Mouse (Mus musculus): ENCODE measurements around the gene Adssl1. TPM values are rescaled to one million over a fixed set of nuclear protein-coding genes. Genes with fewer than 3 reads are reported as not detected.

Adssl1 gene
- total and polyA plus RNA-seq, 2 experiments from 2014 or later: 2.6 to 8.4 TPM

DNA sequence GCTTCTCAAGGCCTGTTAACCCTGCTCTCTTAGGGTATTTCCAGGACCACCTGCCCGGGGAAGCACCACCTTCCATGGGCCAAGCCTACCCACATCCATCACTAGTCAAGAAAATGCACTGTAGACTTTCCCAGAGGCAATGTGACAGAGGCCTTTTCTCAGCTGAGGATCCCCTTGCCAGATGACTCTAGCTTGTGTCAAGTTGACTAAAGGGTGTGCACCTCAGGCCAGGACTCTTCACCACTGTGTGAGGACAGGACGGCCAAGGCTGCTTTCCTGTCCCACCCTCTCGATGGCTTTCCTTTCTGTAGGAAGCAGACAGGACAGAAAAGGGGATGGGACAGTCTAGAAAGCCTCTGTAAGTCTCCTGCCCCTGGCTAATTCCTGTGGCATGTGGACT, 28.1 kb upstream of the Adssl1 start:
- 87% methylated on average over 3 of the region's 3 CpGs for WGBS

DNA sequence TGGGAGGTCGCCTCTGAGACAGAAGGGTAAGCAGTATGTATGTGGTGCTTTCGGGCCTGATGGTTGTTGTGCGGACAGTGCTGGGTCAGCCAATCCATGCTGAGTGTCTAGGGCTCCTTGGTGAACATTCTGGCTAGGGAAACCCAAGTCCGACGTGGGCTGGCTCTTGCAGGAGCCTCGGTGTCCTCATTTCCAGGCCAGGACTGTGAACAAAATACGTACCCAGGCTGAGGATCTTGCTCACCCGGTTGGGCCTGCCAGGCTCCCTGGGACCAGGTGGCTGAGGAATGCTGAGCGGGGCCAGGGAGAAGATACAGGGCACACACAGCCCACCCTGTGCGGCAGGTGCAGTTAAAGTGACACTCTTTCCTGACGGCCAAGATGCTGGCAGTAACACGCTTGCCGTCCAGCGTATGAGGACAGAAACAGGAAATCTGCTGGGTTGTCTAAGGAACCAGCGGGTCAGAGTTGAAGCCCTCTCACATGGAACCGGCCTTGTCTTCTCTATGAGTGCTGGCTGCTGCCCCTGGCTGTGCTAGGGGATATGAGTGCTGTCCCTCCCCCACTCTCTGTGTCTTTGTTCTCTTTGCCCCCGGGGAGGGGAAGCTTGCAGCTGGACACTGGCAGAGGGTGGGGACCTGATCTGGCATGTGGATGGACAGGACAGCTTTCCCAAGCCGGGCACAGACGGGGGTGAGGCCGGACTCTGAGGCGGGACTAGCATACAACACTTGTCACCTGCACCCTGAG, 26.7 kb upstream of the Adssl1 start:
- no peaks in the 10 kb centered on the region for H3K36me3 ChIP-seq (ENCODE audit: insufficient read depth, low read length)
- no peak overlapping the region for H3K27ac ChIP-seq
- H3K9me3 ChIP-seq (ENCODE audit: low read length): no peaks in the 10 kb centered on the region
- H3K4me2 ChIP-seq (ENCODE audit: low read depth, low read length): no peak overlapping the region
- H3K4me3 ChIP-seq (ENCODE audit: low read length): no peak overlapping the region
- no peak for DNase-seq (ENCODE audit: low spot score)
- 67% methylated on average over 21 of the region's 21 CpGs for WGBS
- H3K27me3 ChIP-seq (ENCODE audit: insufficient read depth, low read length): 0 out of 2 replicates have a peak, but pooled peaks cover 5% of the 10 kb centered on the region
- peaks cover 9% of the 10 kb centered on the region; the same call in 1 of the 2 replicates for H3K4me1 ChIP-seq (ENCODE audit: insufficient read depth, low read length)
- TF ChIP-seq CTCF (IDR thresholded peaks at IDR 0.05; ENCODE audit: low read depth): no peak
- no peak for ATAC-seq
- no peak overlapping the region for H3K9ac ChIP-seq (replicated peaks; ENCODE audit: low read length)

More for the DNA sequence above, 28.1 kb upstream of the Adssl1 start:
- H3K9me3 ChIP-seq (ENCODE audit: low read length): no peaks in the 10 kb centered on the region
- H3K27ac ChIP-seq: no peak overlapping the region
- no peak overlapping the region for H3K9ac ChIP-seq (replicated peaks; ENCODE audit: low read length)
- peaks cover 12% of the 10 kb centered on the region; the same call in 1 of the 2 replicates for H3K4me1 ChIP-seq (ENCODE audit: insufficient read depth, low read length)
- TF ChIP-seq CTCF (IDR thresholded peaks at IDR 0.05; ENCODE audit: low read depth): no peak
- no peak overlapping the region for H3K4me3 ChIP-seq (ENCODE audit: low read length)
- H3K27me3 ChIP-seq (ENCODE audit: insufficient read depth, low read length): peaks cover 9% of the 10 kb centered on the region; the same call in 1 of the 2 replicates
- DNase-seq (ENCODE audit: low spot score) (no peak), ATAC-seq (no peak)
- no peak overlapping the region for H3K4me2 ChIP-seq (ENCODE audit: low read depth, low read length)
- no peaks in the 10 kb centered on the region for H3K36me3 ChIP-seq (ENCODE audit: insufficient read depth, low read length)

DNA sequence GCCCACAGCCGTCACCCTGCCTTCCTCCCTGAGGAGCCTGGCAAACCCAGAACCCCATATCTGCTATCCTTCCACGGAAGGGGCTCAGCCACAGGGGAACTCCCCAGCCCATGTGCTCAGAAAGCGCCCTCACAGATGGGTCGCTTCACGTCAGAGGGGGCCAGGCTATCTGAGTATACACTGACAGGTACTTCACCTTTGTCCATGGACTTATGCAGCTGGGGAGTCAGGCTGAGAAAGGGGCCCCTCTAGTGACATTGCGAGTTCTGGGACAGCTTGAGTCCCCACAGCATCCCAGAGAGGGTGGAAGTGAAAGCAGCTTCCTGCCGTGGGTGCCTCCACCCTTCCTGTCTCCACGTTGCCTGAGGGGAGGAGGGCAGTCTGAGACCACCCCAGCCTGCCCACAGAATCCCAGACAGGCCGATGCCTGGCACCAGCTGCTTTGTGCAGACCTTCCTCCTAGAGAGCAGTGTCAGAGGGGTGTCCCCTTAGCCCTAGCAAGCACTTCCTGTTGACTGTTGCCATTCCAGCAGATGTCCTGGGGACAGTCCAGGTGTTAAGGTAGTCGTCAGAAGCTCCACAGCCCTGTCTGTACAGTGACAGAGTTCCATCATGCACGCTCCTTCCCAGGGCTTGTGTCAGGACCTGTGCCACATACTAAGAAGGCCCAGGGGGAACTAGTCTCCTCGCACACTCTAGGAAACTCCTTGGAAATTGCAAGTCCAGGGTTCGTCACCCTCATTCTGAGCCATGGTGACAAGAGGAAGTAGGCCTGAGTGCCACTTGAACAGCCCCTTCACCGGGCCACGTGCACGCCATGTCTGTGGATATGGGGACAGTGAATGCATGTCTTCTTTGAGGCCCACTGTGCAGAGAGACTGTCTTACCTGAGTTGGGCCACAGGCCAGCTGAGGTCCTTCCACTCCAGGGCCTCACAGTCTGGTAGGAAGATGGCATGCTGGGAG, 25.6 kb upstream of the Adssl1 start:
- peak overlapping the region; percentile 20; the same call in 1 of the 2 replicates for H3K27ac ChIP-seq
- WGBS: 69% methylated on average over 16 of the region's 16 CpGs
- no peak for TF ChIP-seq CTCF (IDR thresholded peaks at IDR 0.05; ENCODE audit: low read depth)
- H3K9ac ChIP-seq (replicated peaks; ENCODE audit: low read length): no peak overlapping the region; the same call in 1 of the 2 replicates
- no peak overlapping the region for H3K4me3 ChIP-seq (ENCODE audit: low read length)
- no peak overlapping the region for H3K4me2 ChIP-seq (ENCODE audit: low read depth, low read length)
- H3K4me1 ChIP-seq (ENCODE audit: insufficient read depth, low read length): peaks cover 9% of the 10 kb centered on the region; the same call in 1 of the 2 replicates
- H3K36me3 ChIP-seq (ENCODE audit: insufficient read depth, low read length): no peaks in the 10 kb centered on the region
- no peaks in the 10 kb centered on the region for H3K9me3 ChIP-seq (ENCODE audit: low read length)
- ATAC-seq: no peak
- H3K27me3 ChIP-seq (ENCODE audit: insufficient read depth, low read length): 0 out of 2 replicates have a peak, but pooled peaks cover 1% of the 10 kb centered on the region
- DNase-seq (ENCODE audit: low spot score): no peak

DNA sequence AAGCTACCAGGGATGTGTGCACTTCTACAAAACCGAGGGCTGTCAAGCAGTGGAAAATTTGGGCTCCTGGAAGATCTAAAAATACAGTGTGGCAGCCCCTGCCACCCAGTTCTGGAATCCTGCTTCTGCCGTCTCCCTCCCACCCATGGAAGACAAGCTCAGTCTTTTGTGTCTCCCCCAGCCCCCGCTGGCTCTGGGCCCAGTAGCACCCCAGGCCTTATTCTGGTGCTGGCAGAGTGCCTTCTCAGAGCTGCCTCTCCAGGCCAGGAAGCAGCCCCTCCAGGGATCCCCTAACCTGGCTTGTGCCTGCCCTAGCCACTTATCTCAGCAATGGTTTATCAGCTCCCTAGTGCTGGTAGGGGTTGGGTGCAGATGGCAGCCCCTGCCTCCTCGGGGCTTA, 24.9 kb upstream of the Adssl1 start:
- H3K4me2 ChIP-seq (ENCODE audit: low read depth, low read length): no peak overlapping the region
- H3K4me3 ChIP-seq (ENCODE audit: low read length): no peak overlapping the region
- no peaks in the 10 kb centered on the region for H3K9me3 ChIP-seq (ENCODE audit: low read length)
- peak overlapping the region; percentile 20; the same call in 1 of the 2 replicates for H3K27ac ChIP-seq
- no peak for DNase-seq (ENCODE audit: low spot score)
- TF ChIP-seq CTCF (IDR thresholded peaks at IDR 0.05; ENCODE audit: low read depth): no peak
- no peak overlapping the region; the same call in 1 of the 2 replicates for H3K9ac ChIP-seq (replicated peaks; ENCODE audit: low read length)
- no peak for ATAC-seq
- H3K27me3 ChIP-seq (ENCODE audit: insufficient read depth, low read length): no peaks in the 10 kb centered on the region
- peaks cover 9% of the 10 kb centered on the region; the same call in 1 of the 2 replicates for H3K4me1 ChIP-seq (ENCODE audit: insufficient read depth, low read length)
- 34% methylated on average over 4 of the region's 4 CpGs for WGBS
- no peaks in the 10 kb centered on the region for H3K36me3 ChIP-seq (ENCODE audit: insufficient read depth, low read length)

DNA sequence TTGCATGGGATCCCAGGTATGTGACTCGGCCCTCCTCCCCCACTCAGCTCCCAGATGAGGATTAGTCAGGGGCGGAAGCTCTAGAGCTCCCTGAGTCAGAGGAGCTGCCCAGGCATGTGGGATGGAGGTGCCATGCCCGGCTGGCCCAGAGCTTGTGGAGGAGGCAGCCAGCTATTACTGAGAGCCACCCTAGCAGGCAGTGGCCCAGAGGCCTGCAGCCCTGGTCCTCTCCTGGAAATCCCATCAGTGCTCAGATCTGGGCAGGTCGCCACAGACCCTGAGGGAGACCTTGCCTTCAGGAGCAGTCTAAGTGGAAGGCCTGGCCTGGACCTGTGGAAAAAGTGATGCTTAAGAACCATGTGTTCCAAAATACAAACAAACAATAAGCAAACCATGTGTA, 24.2 kb upstream of the Adssl1 start:
- no peak overlapping the region for H3K9ac ChIP-seq (replicated peaks; ENCODE audit: low read length)
- WGBS: 75% methylated on average over 4 of the region's 4 CpGs
- no peak for ATAC-seq
- H3K4me2 ChIP-seq (ENCODE audit: low read depth, low read length): no peak overlapping the region
- peaks cover 9% of the 10 kb centered on the region; the same call in 1 of the 2 replicates for H3K4me1 ChIP-seq (ENCODE audit: insufficient read depth, low read length)
- H3K9me3 ChIP-seq (ENCODE audit: low read length): no peaks in the 10 kb centered on the region
- no peak for TF ChIP-seq CTCF (IDR thresholded peaks at IDR 0.05; ENCODE audit: low read depth)
- H3K27ac ChIP-seq: 0 out of 2 replicates have a peak overlapping the region, but pooled peaks have one; percentile 20
- H3K36me3 ChIP-seq (ENCODE audit: insufficient read depth, low read length): no peaks in the 10 kb centered on the region
- DNase-seq (ENCODE audit: low spot score): no peak
- no peak overlapping the region for H3K4me3 ChIP-seq (ENCODE audit: low read length)
- H3K27me3 ChIP-seq (ENCODE audit: insufficient read depth, low read length): no peaks in the 10 kb centered on the region

DNA sequence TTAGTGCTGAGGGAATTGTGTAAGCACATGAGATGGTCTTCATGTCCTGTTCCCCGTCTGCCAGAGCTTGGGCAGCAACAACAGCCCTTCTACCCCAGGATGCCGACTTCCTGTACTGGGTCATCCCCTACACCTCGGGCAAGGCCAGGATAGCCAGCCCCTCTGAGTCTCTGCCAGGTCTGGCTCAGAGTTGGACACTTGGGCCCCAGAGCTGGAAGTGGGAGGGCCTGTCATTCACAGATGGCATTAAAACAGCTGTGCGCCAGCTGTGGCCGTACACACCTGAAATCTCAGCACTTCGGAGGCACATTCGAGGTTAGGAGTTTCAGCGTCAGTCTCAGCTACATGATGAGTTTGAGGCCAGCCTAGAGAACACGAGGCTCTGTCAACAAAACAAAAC, 23.4 kb upstream of the Adssl1 start:
- ATAC-seq (no peak), DNase-seq (ENCODE audit: low spot score) (no peak)
- Histone ChIP-seq H3K9ac (replicated peaks; ENCODE audit: low read length) (no peak overlapping the region), H3K4me1 (ENCODE audit: insufficient read depth, low read length) (peaks cover 9% of the 10 kb centered on the region; the same call in 1 of the 2 replicates), H3K4me2 (ENCODE audit: low read depth, low read length) (no peak overlapping the region), H3K9me3 (ENCODE audit: low read length) (no peaks in the 10 kb centered on the region), H3K36me3 (ENCODE audit: insufficient read depth, low read length) (no peaks in the 10 kb centered on the region), H3K27ac (no peak overlapping the region), H3K4me3 (ENCODE audit: low read length) (no peak overlapping the region), H3K27me3 (ENCODE audit: insufficient read depth, low read length) (no peaks in the 10 kb centered on the region)
- WGBS: 74% methylated on average over 9 of the region's 9 CpGs
- TF ChIP-seq CTCF (IDR thresholded peaks at IDR 0.05; ENCODE audit: low read depth): no peak
